Mouse (Mus musculus) liver, postnatal 0 days (tissue): ENCODE measurements at regions not wholly inside any gene's neighbourhood (a gene's known extent, or its start where the extent isn't known, plus 50 kb on each side); places are given as distances from the start of the nearest gene placed in this dataset.

ENCODE experiments used
- ATAC-seq: fragments of 200-750 bp; cut with Nextera tagmentation; 2 replicates; pipeline ENCODE4 v1.8.0; 2017; ENCODE audit warnings: mild to moderate bottlenecking, moderate library complexity
- DNase-seq: peaks from one replicate; pipeline ENCODE4 v3.0.0-alpha.2; 2016
- H3K27ac ChIP-seq: fragments of 300-500 bp; sonication (generic); 2 replicates; pipeline ENCODE4 v1.5.1; 2014; ENCODE audit warnings: antibody characterized with exemption, moderate library complexity, mild to moderate bottlenecking, low read depth
- H3K27me3 ChIP-seq: fragments of 300-500 bp; sonication (generic); 2 replicates; pipeline ENCODE4 v1.6.1; 2014; ENCODE audit warnings: low read length, control low read depth, mixed read lengths; ENCODE audit not compliant: insufficient read depth
- H3K36me3 ChIP-seq: fragments of 300-500 bp; sonication (generic); replicated peaks from 2 replicates; pipeline ENCODE4 v1.6.1; 2014; ENCODE audit warnings: mild to moderate bottlenecking, control low read depth, low read length, moderate library complexity, mixed read lengths; ENCODE audit not compliant: insufficient read depth
- H3K4me1 ChIP-seq: fragments of 300-500 bp; sonication (generic); 2 replicates; pipeline ENCODE4 v1.6.1; 2014; ENCODE audit warnings: antibody characterized with exemption, mild to moderate bottlenecking, control low read depth; ENCODE audit not compliant: insufficient read depth
- H3K4me2 ChIP-seq: fragments of 300-500 bp; sonication (generic); 2 replicates; pipeline ENCODE4 v1.6.1; 2014; ENCODE audit warnings: low read depth, mild to moderate bottlenecking, low read length, moderate library complexity, mixed read lengths
- H3K4me3 ChIP-seq: fragments of 300-500 bp; sonication (generic); 2 replicates; pipeline ENCODE4 v1.5.1; 2014; ENCODE audit warnings: low read depth, low read length
- H3K9ac ChIP-seq: fragments of 300-500 bp; sonication (generic); replicated peaks from 2 replicates; pipeline ENCODE4 v1.6.1; 2014; ENCODE audit warnings: mild to moderate bottlenecking, moderate library complexity
- H3K9me3 ChIP-seq: fragments of 300-500 bp; sonication (generic); 2 replicates; pipeline ENCODE4 v1.6.1; 2016; ENCODE audit warnings: mild to moderate bottlenecking, control low read depth, low read length, mixed read lengths
- CTCF ChIP-seq: sonication (generic); IDR thresholded peaks from 2 replicates; pipeline ENCODE4 v1.5.1; 2016; ENCODE audit warnings: antibody characterized with exemption, low read depth
- EP300 ChIP-seq: IDR thresholded peaks from 2 replicates; pipeline ENCODE4 v1.6.1; 2016; ENCODE audit warnings: antibody characterized with exemption, low read depth, mild to moderate bottlenecking
- WGBS: fragments of 180-500 bp; shearing (Covaris S2); extraction: QIAGEN DNeasy Blood & Tissue Kit; methylation state at CpG from one replicate; pipeline ENCODE4 v1.1.7; 2014; ENCODE audit not compliant: insufficient replicate concordance; 5-methylcytosine and 5-hydroxymethylcytosine counted together

- H3K27me3 ChIP-seq = no peaks in the 10 kb centered on the region
- H3K27ac ChIP-seq = no peak overlapping the region
- H3K4me3 ChIP-seq = no peak overlapping the region
- WGBS = 55% methylated on average over 4 of the region's 4 CpGs
- TF ChIP-seq CTCF (no peak), EP300 (no peak)
- no peaks in the 10 kb centered on the region for H3K4me1 ChIP-seq
- H3K36me3 ChIP-seq = no peaks in the 10 kb centered on the region
- no peak for DNase-seq
- no peak overlapping the region for H3K9ac ChIP-seq
- no peaks in the 10 kb centered on the region for H3K9me3 ChIP-seq
- no peak for ATAC-seq
- H3K4me2 ChIP-seq = no peak overlapping the region
Measured at GRCm38 (mm10) chr5:39557376-39558001, 197.8 kb downstream of the Hs3st1 start.

GRCm38 (mm10) chr5:39537044-39537443 lies 218.2 kb downstream of the Hs3st1 start:
- H3K27ac ChIP-seq = no peak overlapping the region
- no peaks in the 10 kb centered on the region for H3K4me1 ChIP-seq
- no peak overlapping the region for H3K4me2 ChIP-seq
- TF ChIP-seq EP300 (no peak), CTCF (no peak)
- H3K9me3 ChIP-seq = no peaks in the 10 kb centered on the region
- H3K36me3 ChIP-seq = no peaks in the 10 kb centered on the region
- ATAC-seq = no peak
- no peak for DNase-seq
- no peak overlapping the region for H3K4me3 ChIP-seq
- no peaks in the 10 kb centered on the region for H3K27me3 ChIP-seq
- no peak overlapping the region for H3K9ac ChIP-seq
- WGBS = 66% methylated on average over 2 of the region's 2 CpGs

- no peak for ATAC-seq
- 57% methylated on average over 2 of the region's 2 CpGs for WGBS
Measured at GRCm38 (mm10) chr5:39536351-39536750, 218.9 kb downstream of the Hs3st1 start.

GRCm38 (mm10) chr5:39510246-39510645 lies 245.0 kb downstream of the Hs3st1 start:
- no peaks in the 10 kb centered on the region for H3K9me3 ChIP-seq
- WGBS = 69% methylated on average over 1 of the region's 1 CpGs
- H3K4me1 ChIP-seq = no peaks in the 10 kb centered on the region
- no peak overlapping the region for H3K4me3 ChIP-seq
- DNase-seq (no peak), ATAC-seq (no peak)
- H3K27ac ChIP-seq = no peak overlapping the region
- TF ChIP-seq EP300 (no peak), CTCF (no peak)
- no peak overlapping the region for H3K4me2 ChIP-seq
- H3K27me3 ChIP-seq = no peaks in the 10 kb centered on the region
- H3K36me3 ChIP-seq = no peaks in the 10 kb centered on the region
- H3K9ac ChIP-seq = no peak overlapping the region

More at GRCm38 (mm10) chr5:39536351-39536750, 218.9 kb downstream of the Hs3st1 start:
- DNase-seq = no peak
- no peak for TF ChIP-seq EP300
- TF ChIP-seq CTCF = no peak
- Histone ChIP-seq H3K9me3 (no peaks in the 10 kb centered on the region), H3K4me1 (no peaks in the 10 kb centered on the region), H3K36me3 (no peaks in the 10 kb centered on the region), H3K9ac (no peak overlapping the region), H3K4me3 (no peak overlapping the region), H3K4me2 (no peak overlapping the region), H3K27ac (no peak overlapping the region), H3K27me3 (no peaks in the 10 kb centered on the region)

GRCm38 (mm10) chr5:39482756-39483155 lies 272.5 kb downstream of the Hs3st1 start:
- Histone ChIP-seq H3K27me3 (no peaks in the 10 kb centered on the region), H3K9ac (no peak overlapping the region), H3K4me2 (no peak overlapping the region), H3K27ac (no peak overlapping the region), H3K4me1 (no peaks in the 10 kb centered on the region), H3K36me3 (no peaks in the 10 kb centered on the region), H3K4me3 (no peak overlapping the region), H3K9me3 (no peaks in the 10 kb centered on the region)
- ATAC-seq (no peak), DNase-seq (no peak)
- TF ChIP-seq EP300 (no peak), CTCF (no peak)
- 62% methylated on average over 5 of the region's 5 CpGs for whole genome bisulfite sequencing

- Histone ChIP-seq H3K4me1 (no peaks in the 10 kb centered on the region), H3K27me3 (no peaks in the 10 kb centered on the region), H3K36me3 (no peaks in the 10 kb centered on the region), H3K27ac (no peak overlapping the region), H3K9ac (no peak overlapping the region), H3K4me2 (no peak overlapping the region), H3K9me3 (no peaks in the 10 kb centered on the region), H3K4me3 (no peak overlapping the region)
- DNase-seq (no peak), ATAC-seq (no peak)
- TF ChIP-seq CTCF (no peak), EP300 (no peak)
- WGBS = 65% methylated on average over 2 of the region's 2 CpGs
Measured at GRCm38 (mm10) chr5:39458116-39458525, 297.2 kb downstream of the Hs3st1 start.

GRCm38 (mm10) chr5:39453706-39454105 lies 301.6 kb downstream of the Hs3st1 start:
- Histone ChIP-seq H3K27ac (no peak overlapping the region), H3K4me2 (no peak overlapping the region), H3K4me1 (no peaks in the 10 kb centered on the region), H3K36me3 (no peaks in the 10 kb centered on the region), H3K9ac (no peak overlapping the region), H3K9me3 (no peaks in the 10 kb centered on the region), H3K27me3 (no peaks in the 10 kb centered on the region), H3K4me3 (no peak overlapping the region)
- ATAC-seq = no peak
- no peak for TF ChIP-seq EP300
- TF ChIP-seq CTCF = no peak
- DNase-seq = no peak
